Mouse (Mus musculus) midbrain, postnatal 0 days (tissue): Measurements from ENCODE around the gene Tefm. TPM values are rescaled to one million over a fixed set of nuclear protein-coding genes. Genes with fewer than 3 reads are reported as not detected.

ENCODE experiments used
- ATAC-seq: fragments of 200-750 bp; cut with Nextera tagmentation; 2 replicates; pipeline ENCODE4 v1.8.0; 2017; ENCODE audit warnings: moderate number of reproducible peaks, mild to moderate bottlenecking, moderate TSS enrichment, moderate library complexity; ENCODE audit not compliant: low FRiP score
- DNase-seq: peaks from one replicate; pipeline ENCODE4 v3.0.0-alpha.2; 2015; ENCODE audit warnings: low spot score
- H3K27ac ChIP-seq: fragments of 300-500 bp; sonication (generic); 2 replicates; pipeline ENCODE4 v1.5.1; 2014; ENCODE audit warnings: low read depth, mild to moderate bottlenecking, low read length, mixed read lengths
- H3K27me3 ChIP-seq: fragments of 300-500 bp; sonication (generic); 2 replicates; pipeline ENCODE4 v1.6.1; 2014; ENCODE audit warnings: low read length, control low read depth, mixed read lengths; ENCODE audit not compliant: insufficient read depth
- H3K36me3 ChIP-seq: fragments of 300-500 bp; sonication (generic); 2 replicates; pipeline ENCODE4 v1.6.1; 2014; ENCODE audit warnings: low read length, control low read depth, mixed read lengths; ENCODE audit not compliant: insufficient read depth
- H3K4me1 ChIP-seq: fragments of 300-500 bp; sonication (generic); 2 replicates; pipeline ENCODE4 v1.6.1; 2014; ENCODE audit warnings: mild to moderate bottlenecking, control low read depth, antibody characterized with exemption, low read length, mixed read lengths; ENCODE audit not compliant: insufficient read depth
- H3K4me2 ChIP-seq: fragments of 300-500 bp; sonication (generic); 2 replicates; pipeline ENCODE4 v1.6.1; 2014; ENCODE audit warnings: low read depth, mild to moderate bottlenecking, low read length, mixed read lengths; ENCODE audit not compliant: poor library complexity, severe bottlenecking
- H3K4me3 ChIP-seq: fragments of 300-500 bp; sonication (generic); 2 replicates; pipeline ENCODE4 v1.5.1; 2014; ENCODE audit warnings: low read depth, mild to moderate bottlenecking, low read length, moderate library complexity
- H3K9ac ChIP-seq: fragments of 300-500 bp; sonication (generic); replicated peaks from 2 replicates; pipeline ENCODE4 v1.6.1; 2014; ENCODE audit warnings: mild to moderate bottlenecking, low read length, moderate library complexity, mixed read lengths; ENCODE audit not compliant: poor library complexity, severe bottlenecking
- H3K9me3 ChIP-seq: fragments of 300-500 bp; sonication (generic); 2 replicates; pipeline ENCODE4 v1.6.1; 2016; ENCODE audit warnings: low read length, control low read depth
- CTCF ChIP-seq: IDR thresholded peaks from 2 replicates; pipeline ENCODE4 v1.5.1; 2016; ENCODE audit warnings: antibody characterized with exemption, mild to moderate bottlenecking
- WGBS: fragments of 180-500 bp; shearing (Covaris S2); extraction: QIAGEN DNeasy Blood & Tissue Kit; methylation state at CpG from one replicate; pipeline ENCODE4 v1.1.7; 2014; 5-methylcytosine and 5-hydroxymethylcytosine counted together
- polyA plus RNA-seq: library from polyadenylated mRNA; unstranded; fragments of >200 nt; fragmentation: Nextera tagmentation; extraction: Ambion mirVana; gene quantifications from 2 replicates; pipeline ENCODE4 v1.2.1, GENCODE M21; 2015
- total RNA-seq: library from RNA; depleted of rRNA; stranded (reverse); fragments of >200 nt; gene quantifications from 2 replicates; pipeline ENCODE4 v1.2.3, GENCODE M21; 2014

Tefm gene
- total and polyA plus RNA-seq, 2 experiments from 2014 or later = 9.5 to 18.5 TPM

DNA sequence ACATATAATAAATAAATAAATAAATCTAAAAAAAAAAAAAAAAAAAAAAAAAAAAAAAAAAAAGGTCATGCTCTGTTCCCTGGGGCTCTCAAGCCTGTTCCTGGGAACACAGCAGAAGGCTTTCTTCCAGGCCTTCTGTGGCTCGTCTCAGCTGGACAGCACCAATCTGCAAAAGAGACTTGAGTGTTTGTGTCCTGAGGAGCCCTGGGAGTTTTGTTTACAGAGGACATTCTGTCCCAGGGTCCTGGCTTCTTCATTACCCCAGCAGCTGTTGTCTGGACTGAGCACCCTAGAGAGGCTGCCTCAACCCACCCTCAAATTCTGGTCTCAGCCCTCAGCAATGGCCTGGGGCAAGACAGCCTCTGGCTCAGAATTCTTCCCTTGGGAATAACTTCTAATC lies 6.3 kb upstream of the Tefm start:
- H3K9me3 ChIP-seq = no peaks in the 10 kb centered on the region
- H3K4me2 ChIP-seq = no peak overlapping the region
- H3K4me1 ChIP-seq = no peaks in the 10 kb centered on the region
- no peak overlapping the region for H3K9ac ChIP-seq
- TF ChIP-seq CTCF = no peak
- H3K36me3 ChIP-seq = no peaks in the 10 kb centered on the region
- ATAC-seq = no peak
- peaks cover 4% of the 10 kb centered on the region; the same call in 1 of the 2 replicates for H3K27me3 ChIP-seq
- H3K4me3 ChIP-seq = no peak overlapping the region
- H3K27ac ChIP-seq = no peak overlapping the region
- no peak for DNase-seq
- WGBS = 59% methylated on average over 1 of the region's 1 CpGs

- Histone ChIP-seq H3K36me3 (no peaks in the 10 kb centered on the region), H3K9me3 (no peaks in the 10 kb centered on the region), H3K27me3 (no peaks in the 10 kb centered on the region; the same call in 1 of the 2 replicates), H3K4me2 (no peak overlapping the region), H3K27ac (no peak overlapping the region), H3K9ac (no peak overlapping the region), H3K4me3 (no peak overlapping the region), H3K4me1 (no peaks in the 10 kb centered on the region)
- ATAC-seq = no peak
- TF ChIP-seq CTCF = peak; percentile 2; the same call in 1 of the 2 replicates
- WGBS = 76% methylated on average over 6 of the region's 6 CpGs
- DNase-seq = no peak
Measured at GRCm38 (mm10) chr11:80147748-80148147, 5.8 kb upstream of the Tefm start.

GRCm38 (mm10) chr11:80145787-80146275 lies 3.9 kb upstream of the Tefm start:
- no peak for ATAC-seq
- TF ChIP-seq CTCF = no peak
- WGBS = 75% methylated on average over 10 of the region's 10 CpGs

GRCm38 (mm10) chr11:80142872-80143271 lies 897 bp upstream of the Tefm start:
- Histone ChIP-seq H3K27ac (no peak overlapping the region), H3K27me3 (no peaks in the 10 kb centered on the region), H3K4me2 (peak overlapping the region; percentile 75), H3K9me3 (no peaks in the 10 kb centered on the region), H3K4me1 (0 out of 2 replicates have a peak, but pooled peaks cover 3% of the 10 kb centered on the region), H3K4me3 (peak overlapping the region; percentile 69), H3K36me3 (peaks cover 3% of the 10 kb centered on the region; the same call in 1 of the 2 replicates), H3K9ac (no peak overlapping the region; the same call in 1 of the 2 replicates)
- TF ChIP-seq CTCF = no peak
- WGBS = 38% methylated on average over 8 of the region's 8 CpGs
- no peak for DNase-seq
- no peak for ATAC-seq

More at GRCm38 (mm10) chr11:80145787-80146275, 3.9 kb upstream of the Tefm start:
- H3K27ac ChIP-seq = no peak overlapping the region
- no peaks in the 10 kb centered on the region for H3K36me3 ChIP-seq
- H3K4me2 ChIP-seq = no peak overlapping the region
- H3K4me1 ChIP-seq = 0 out of 2 replicates have a peak, but pooled peaks cover 3% of the 10 kb centered on the region
- H3K27me3 ChIP-seq = no peaks in the 10 kb centered on the region
- no peak overlapping the region for H3K4me3 ChIP-seq
- no peaks in the 10 kb centered on the region for H3K9me3 ChIP-seq
- H3K9ac ChIP-seq = no peak overlapping the region
- DNase-seq = no peak

DNA sequence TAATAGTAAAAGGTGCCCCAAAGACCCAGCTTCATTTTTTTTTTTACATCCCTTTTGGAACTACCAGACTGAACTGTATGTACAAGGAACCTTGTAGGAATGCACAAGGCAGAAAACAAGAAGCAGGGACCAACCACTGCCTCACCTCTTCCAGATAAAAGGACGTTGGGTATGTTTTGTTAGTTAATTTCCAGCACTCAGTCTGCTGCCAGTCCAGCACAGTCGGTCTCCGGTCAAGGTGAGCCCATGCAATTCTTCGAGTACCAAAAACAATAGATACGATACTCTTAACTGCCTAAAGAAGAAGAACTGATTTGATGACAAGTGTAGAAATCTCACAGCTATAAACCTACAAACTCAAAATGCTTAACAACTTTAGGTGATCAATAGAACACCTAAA lies 4.2 kb downstream of the Tefm start:
- no peaks in the 10 kb centered on the region for H3K27me3 ChIP-seq
- H3K27ac ChIP-seq = no peak overlapping the region
- H3K4me3 ChIP-seq = no peak overlapping the region
- H3K4me1 ChIP-seq = 0 out of 2 replicates have a peak, but pooled peaks cover 3% of the 10 kb centered on the region
- H3K9ac ChIP-seq = no peak overlapping the region
- peaks cover 11% of the 10 kb centered on the region for H3K36me3 ChIP-seq
- no peaks in the 10 kb centered on the region for H3K9me3 ChIP-seq
- no peak overlapping the region for H3K4me2 ChIP-seq
- DNase-seq = no peak
- no peak for TF ChIP-seq CTCF
- ATAC-seq = no peak
- 93% methylated on average over 5 of the region's 5 CpGs for WGBS

GRCm38 (mm10) chr11:80136786-80137185 lies 5.2 kb downstream of the Tefm start:
- ATAC-seq = no peak
- 91% methylated on average over 13 of the region's 13 CpGs for WGBS

More at GRCm38 (mm10) chr11:80136786-80137185, 5.2 kb downstream of the Tefm start:
- no peak for TF ChIP-seq CTCF
- H3K9me3 ChIP-seq = no peaks in the 10 kb centered on the region
- peaks cover 19% of the 10 kb centered on the region for H3K36me3 ChIP-seq
- H3K4me2 ChIP-seq = no peak overlapping the region
- H3K9ac ChIP-seq = no peak overlapping the region
- H3K27me3 ChIP-seq = no peaks in the 10 kb centered on the region
- H3K27ac ChIP-seq = no peak overlapping the region
- no peak for DNase-seq
- no peak overlapping the region for H3K4me3 ChIP-seq
- 0 out of 2 replicates have a peak, but pooled peaks cover 3% of the 10 kb centered on the region for H3K4me1 ChIP-seq
